Mouse (Mus musculus) CD4-positive helper T cell, adult 2 months (primary cell): ENCODE data around the gene Gm10799.
"Not testable (repeated sequence)": the region's sequence is repeated elsewhere in the genome, so short reads cannot be mapped to it uniquely, and the experiment has no call there.

Source experiments
- DNase-seq: peaks from one replicate; pipeline ENCODE4 v3.0.0-alpha.2; 2012; ENCODE audit warnings: low read depth, missing footprints, low spot score

The Gm10799 gene

GRCm38 (mm10) chr2:104065526-104065925 lies 2.8 kb downstream of the Gm10799 start, which contains the start of gene Gm10912:
Gene Gm10912, plus strand, starts transcription at chr2:104065826.
- DNase-seq: not testable (repeated sequence)

- no peak for DNase-seq
Observed at GRCm38 (mm10) chr2:104064152-104064551, 4.2 kb downstream of the Gm10799 start.

GRCm38 (mm10) chr2:104062665-104063064 lies 5.7 kb downstream of the Gm10799 start:
- DNase-seq: no peak

- DNase-seq: no peak
Observed at GRCm38 (mm10) chr2:104060996-104061395, 7.4 kb downstream of the Gm10799 start.

- no peak for DNase-seq
Observed at GRCm38 (mm10) chr2:104059786-104060185, 8.6 kb downstream of the Gm10799 start.

- DNase-seq: no peak
Observed at GRCm38 (mm10) chr2:104058954-104059353, 9.4 kb downstream of the Gm10799 start.

- DNase-seq: no peak
Observed at GRCm38 (mm10) chr2:104058381-104058780, 10.0 kb downstream of the Gm10799 start.

GRCm38 (mm10) chr2:104044479-104045080 lies 23.8 kb downstream of the Gm10799 start:
- DNase-seq: no peak

GRCm38 (mm10) chr2:104043624-104044478 lies 24.5 kb downstream of the Gm10799 start:
- DNase-seq: no peak

GRCm38 (mm10) chr2:104042766-104043165 lies 25.6 kb downstream of the Gm10799 start:
- no peak for DNase-seq

GRCm38 (mm10) chr2:104041632-104042031 lies 26.7 kb downstream of the Gm10799 start:
- DNase-seq: peak; percentile 6

GRCm38 (mm10) chr2:104038236-104038635 lies 30.1 kb downstream of the Gm10799 start:
- DNase-seq: no peak

- no peak for DNase-seq
Observed at GRCm38 (mm10) chr2:104036316-104036715, 32.0 kb downstream of the Gm10799 start.

GRCm38 (mm10) chr2:104035595-104035994 lies 32.8 kb downstream of the Gm10799 start:
- no peak for DNase-seq

GRCm38 (mm10) chr2:104034832-104035472 lies 33.4 kb downstream of the Gm10799 start:
- DNase-seq: peak; percentile 31

GRCm38 (mm10) chr2:104032056-104032455 lies 36.3 kb downstream of the Gm10799 start:
- no peak for DNase-seq

GRCm38 (mm10) chr2:104030381-104030780 lies 38.0 kb downstream of the Gm10799 start:
- DNase-seq: no peak

GRCm38 (mm10) chr2:104029074-104029473 lies 39.3 kb downstream of the Gm10799 start:
- no peak for DNase-seq

- DNase-seq: no peak
Observed at GRCm38 (mm10) chr2:104028139-104028723, 40.1 kb downstream of the Gm10799 start, which contains the start of gene 4931422A03Rik. Gene 4931422A03Rik, minus strand, starts transcription at chr2:104028361.

- DNase-seq: peak; percentile 82
Observed at GRCm38 (mm10) chr2:104027458-104028138, 40.8 kb downstream of the Gm10799 start, which contains the start of gene Fbxo3. Gene Fbxo3, plus strand, starts transcription at chr2:104027721.

GRCm38 (mm10) chr2:104024656-104025055 lies 43.7 kb downstream of the Gm10799 start:
- no peak for DNase-seq
